Comparison of ENCODE assay signal across 15 mouse cellular contexts in the genomic region with DNA sequence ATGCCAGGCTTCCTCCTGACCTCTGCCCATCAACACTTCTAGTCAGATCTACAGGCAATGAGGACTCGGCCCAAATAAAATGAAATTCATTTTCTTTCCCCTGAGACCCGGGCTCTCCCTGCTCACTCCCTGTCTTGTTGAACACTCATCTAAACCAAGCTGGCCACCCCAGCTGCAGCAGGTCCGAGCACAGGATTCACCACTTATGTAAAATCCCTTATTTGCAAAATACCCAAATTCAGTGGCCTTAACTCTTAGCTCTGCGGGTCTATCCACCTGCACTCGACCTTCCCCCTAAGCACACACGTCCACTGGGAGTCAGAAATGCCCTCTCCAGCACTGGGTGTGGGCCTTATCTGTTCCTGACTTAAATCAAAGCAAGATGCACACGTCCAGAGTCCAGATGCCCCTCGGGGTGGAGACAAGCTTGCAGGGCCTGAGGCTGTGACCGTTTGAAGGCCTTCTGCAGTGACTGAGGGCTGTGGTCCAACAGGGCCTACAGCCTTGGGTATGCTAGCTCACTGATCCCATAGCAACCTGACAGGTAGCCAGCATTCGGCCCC.
"Had no signal": no experiment of that assay in that cellular context is flagged by ENCODE, and none has a peak within 500 bp of the region (broad histone marks: within the 10 kb centered on the region; RNA-seq: fewer than 3 reads in every experiment).

No protein-coding gene starts in this region.

- H3K9me3 ChIP-seq: kidney, embryonic 15.5 days; midbrain, embryonic 12.5 days; midbrain, embryonic 15.5 days; neural tube, embryonic 13.5 days had no signal

- H3K27me3 ChIP-seq: kidney, embryonic 15.5 days; midbrain, embryonic 12.5 days; midbrain, embryonic 15.5 days; neural tube, embryonic 13.5 days had no signal

- H3K4me3 ChIP-seq: kidney, embryonic 15.5 days; left cerebral cortex, adult 2 months; midbrain, embryonic 12.5 days; midbrain, embryonic 15.5 days; neural tube, embryonic 13.5 days had no signal

- H3K4me1 ChIP-seq: midbrain, embryonic 12.5 days had no signal

- DNase-seq: kidney, postnatal 10 days; layer of hippocampus, postnatal 36 days; liver, postnatal 0 days; lung, embryonic 14.5 days; thymus, adult 18-20 months; thymus, postnatal 36 days had no signal

- H3K9ac ChIP-seq: kidney, embryonic 15.5 days; liver, embryonic 14.5 days; liver, postnatal 0 days; lung, embryonic 14.5 days; midbrain, embryonic 12.5 days; midbrain, embryonic 15.5 days; neural tube, embryonic 13.5 days had no signal

- H3K4me2 ChIP-seq: kidney, embryonic 15.5 days; liver, embryonic 11.5 days; lung, embryonic 14.5 days; midbrain, embryonic 12.5 days; midbrain, embryonic 15.5 days; neural tube, embryonic 13.5 days had no signal

- H3K36me3 ChIP-seq: kidney, embryonic 15.5 days; midbrain, embryonic 12.5 days; midbrain, embryonic 15.5 days; neural tube, embryonic 13.5 days had no signal

- ATAC-seq: liver, postnatal 0 days; lung, postnatal 0 days; midbrain, embryonic 15.5 days had no signal

- H3K27ac ChIP-seq: kidney, embryonic 15.5 days; left cerebral cortex, adult 2 months; liver, embryonic 14.5 days; macrophage; midbrain, embryonic 12.5 days; midbrain, embryonic 15.5 days; neural tube, embryonic 13.5 days had no signal
